Mouse (Mus musculus): ENCODE data around the gene Wee2.

DNA sequence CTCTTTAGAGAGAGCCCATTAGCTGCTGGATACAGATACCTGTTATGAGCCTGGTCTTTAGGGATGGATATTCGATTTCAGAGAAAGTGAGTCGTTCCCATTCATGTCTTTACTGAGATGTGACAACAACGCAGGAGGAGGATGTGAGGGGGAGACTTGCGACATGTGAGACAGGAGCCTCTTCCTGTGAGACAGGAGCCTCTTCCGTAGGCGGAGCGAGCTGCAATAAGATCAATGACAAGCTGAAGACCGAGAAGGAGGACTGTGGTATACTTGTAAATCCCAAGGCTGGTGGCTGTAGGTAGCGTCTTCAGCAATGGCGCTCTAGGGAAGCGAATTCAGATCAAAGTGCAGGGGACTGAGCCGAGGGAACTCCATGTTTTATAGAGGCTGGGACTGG lies 843 bp downstream of the Wee2 start:
- TF ChIP-seq CTCF (IDR thresholded peaks at IDR 0.05; ENCODE audit: insufficient read depth, low read length) (no peak), POLR2A (IDR thresholded peaks at IDR 0.05; ENCODE audit: borderline replicate concordance, extremely low read depth, low read depth, low read length) (no peak)

All from lung, adult 2 months (tissue).